34 mouse cellular contexts compared by ENCODE assay signal in the genomic region with DNA sequence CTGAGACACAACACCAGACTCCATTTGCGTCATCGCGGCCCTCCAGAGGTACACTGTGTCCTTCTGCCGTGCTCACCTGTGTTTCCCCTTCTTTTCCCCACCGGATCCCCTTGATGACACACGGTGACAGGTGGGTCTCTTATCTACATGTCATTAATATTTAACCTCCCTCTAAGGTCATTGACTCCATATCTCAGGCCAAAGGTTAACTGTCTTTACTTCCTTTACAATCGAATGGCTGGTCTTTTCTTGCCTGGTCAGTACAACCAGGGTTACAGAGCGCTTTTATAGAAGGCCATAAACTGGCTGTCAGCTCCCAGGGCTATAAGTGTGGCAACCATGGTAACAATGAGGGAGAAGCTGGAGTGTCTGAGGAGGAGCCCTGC. TPM values are rescaled to one million over a fixed set of nuclear protein-coding genes. Genes with fewer than 3 reads are reported as not detected.
DNase-seq lines count a peak whose midpoint lies in the region; ATAC-seq and TF ChIP-seq lines count a peak whose summit lies in the region.
"Had no signal": no experiment of that assay in that cellular context is flagged by ENCODE, and none has a peak within 500 bp of the region (broad histone marks: within the 10 kb centered on the region; RNA-seq: fewer than 3 reads in every experiment).

No protein-coding gene starts in this region.

- peak overlapping the region; percentile 13; the same call in 1 of the 2 replicates for H3K9ac ChIP-seq in liver, adult 2 months (ENCODE audit: low read depth, low read length)
- no peak overlapping the region for H3K9ac ChIP-seq in liver, embryonic 14.5 days (replicated peaks)
- no peak overlapping the region for H3K9ac ChIP-seq in stomach, embryonic 15.5 days
- H3K9ac ChIP-seq: forebrain, embryonic 13.5 days; hindbrain, embryonic 13.5 days; limb, embryonic 15.5 days; midbrain, embryonic 15.5 days had no signal

- H3K9me3 ChIP-seq in liver, embryonic 14.5 days (ENCODE audit: control insufficient read depth, low read length): no peaks in the 10 kb centered on the region
- H3K9me3 ChIP-seq in stomach, embryonic 15.5 days: no peaks in the 10 kb centered on the region
- H3K9me3 ChIP-seq: heart, embryonic 10.5 days; limb, embryonic 10.5 days; limb, embryonic 15.5 days; midbrain, embryonic 15.5 days had no signal

- H3K4me1 ChIP-seq in liver, adult 2 months (ENCODE audit: control insufficient read depth, insufficient read depth, low read length): peaks cover 25% of the 10 kb centered on the region
- no peaks in the 10 kb centered on the region for H3K4me1 ChIP-seq in liver, embryonic 14.5 days (replicated peaks; ENCODE audit: control insufficient read depth in 2 of 2, insufficient read depth in 2 of 2, low read length in 1 of 2)
- H3K4me1 ChIP-seq in stomach, embryonic 15.5 days: 0 out of 2 replicates have a peak, but pooled peaks cover 6% of the 10 kb centered on the region
- H3K4me1 ChIP-seq: forebrain, embryonic 13.5 days; hindbrain, embryonic 13.5 days; limb, embryonic 15.5 days; midbrain, embryonic 15.5 days had no signal

- 20% methylated on average over 8 of the region's 8 CpGs for WGBS in liver, adult 2 months
- 47% methylated on average over 8 of the region's 8 CpGs for WGBS in liver, embryonic 14.5 days (ENCODE audit: insufficient replicate concordance)
- WGBS in stomach, embryonic 15.5 days: 55% methylated on average over 8 of the region's 8 CpGs

- no peaks in the 10 kb centered on the region for H3K27me3 ChIP-seq in liver, adult 2 months (ENCODE audit: control insufficient read depth, insufficient read depth, low read length)
- H3K27me3 ChIP-seq in liver, embryonic 14.5 days (ENCODE audit: control insufficient read depth, insufficient read depth, low read length): no peaks in the 10 kb centered on the region
- H3K27me3 ChIP-seq in stomach, embryonic 15.5 days (replicated peaks): no peaks in the 10 kb centered on the region
- H3K27me3 ChIP-seq: forebrain, embryonic 13.5 days; hindbrain, embryonic 13.5 days; limb, embryonic 15.5 days; midbrain, embryonic 15.5 days had no signal

- H3K4me3 ChIP-seq in liver, adult 2 months (ENCODE audit: insufficient read depth, low read depth, low read length): no peak overlapping the region
- H3K4me3 ChIP-seq in liver, embryonic 14.5 days (ENCODE audit: insufficient read depth in 1 of 2, low read depth in 2 of 2, low read length in 2 of 2): no peak overlapping the region
- H3K4me3 ChIP-seq in stomach, embryonic 15.5 days (replicated peaks): no peak overlapping the region
- H3K4me3 ChIP-seq: forebrain, embryonic 13.5 days; heart, embryonic 10.5 days; hindbrain, embryonic 13.5 days; limb, embryonic 10.5 days; limb, embryonic 15.5 days; midbrain, embryonic 15.5 days had no signal

- H3K4me2 ChIP-seq in liver, embryonic 14.5 days (ENCODE audit: low read depth): no peak overlapping the region
- no peak overlapping the region for H3K4me2 ChIP-seq in stomach, embryonic 15.5 days
- H3K4me2 ChIP-seq: forebrain, embryonic 13.5 days; hindbrain, embryonic 13.5 days; limb, embryonic 15.5 days; midbrain, embryonic 15.5 days had no signal

- H3K79me2 ChIP-seq in liver, adult 2 months (ENCODE audit: control insufficient read depth, insufficient read depth, low read length): no peaks in the 10 kb centered on the region

- H3K27ac ChIP-seq in liver, adult 2 months (replicated peaks; ENCODE audit: insufficient read depth, low read depth, low read length): peak overlapping the region; percentile 86
- no peak overlapping the region for H3K27ac ChIP-seq in liver, embryonic 14.5 days
- peak overlapping the region; percentile 70; the same call in 1 of the 2 replicates for H3K27ac ChIP-seq in stomach, embryonic 15.5 days
- H3K27ac ChIP-seq: forebrain, embryonic 13.5 days; heart, embryonic 10.5 days; hindbrain, embryonic 13.5 days; limb, embryonic 10.5 days; limb, embryonic 15.5 days; midbrain, embryonic 15.5 days had no signal

- DNase-seq in liver, adult 2 months (ENCODE audit: extremely low read depth, low read depth, low spot score): peak; percentile 90
- DNase-seq in liver: no peak
- no peak for DNase-seq in liver, embryonic 14.5 days (ENCODE audit: low read depth in 3 of 3, low spot score in 3 of 3)
- no peak for DNase-seq in gastrocnemius, adult 18-20 months (ENCODE audit: low spot score)
- no peak for DNase-seq in lung, postnatal 14 days
- DNase-seq in natural killer cell, adult 2 months (ENCODE audit: low spot score in 2 of 2): no peak
- no peak for DNase-seq in cerebellum, postnatal 10 days
- DNase-seq: adrenal gland, adult 2 months; cerebellum, adult 2 months; cerebellum, postnatal 25 days; gastrocnemius, postnatal 25 days; heart, adult 11 months; heart, postnatal 4 days; kidney, adult 8-10 months; kidney, postnatal 10 days; layer of hippocampus, adult 9-11 months; lung, postnatal 4 days; right cerebral cortex, adult 18-20 months; thymus, adult 18-20 months; thymus, postnatal 25 days had no signal

- H3K36me3 ChIP-seq in liver, adult 2 months (ENCODE audit: control insufficient read depth, insufficient read depth, low read length): no peaks in the 10 kb centered on the region
- H3K36me3 ChIP-seq in liver, embryonic 14.5 days (replicated peaks; ENCODE audit: control insufficient read depth, insufficient read depth, low read depth): no peaks in the 10 kb centered on the region
- H3K36me3 ChIP-seq in stomach, embryonic 15.5 days: no peaks in the 10 kb centered on the region
- H3K36me3 ChIP-seq: heart, embryonic 10.5 days; hindbrain, embryonic 13.5 days; limb, embryonic 10.5 days; limb, embryonic 15.5 days; midbrain, embryonic 15.5 days had no signal

- no peak for TF ChIP-seq CTCF in liver, adult 2 months (IDR thresholded peaks at IDR 0.05; ENCODE audit: low read depth, low read length)
- no peak for TF ChIP-seq CTCF in liver, embryonic 14.5 days (IDR thresholded peaks at IDR 0.05; ENCODE audit: low read depth)

- peak; percentile 43; the same call in 1 of the 2 replicates for ATAC-seq in liver, embryonic 14.5 days (ENCODE audit: insufficient read depth)
- ATAC-seq in stomach, embryonic 15.5 days (ENCODE audit: insufficient read depth, low FRiP score, low read depth): peak; percentile 59; the same call in 1 of the 2 replicates
- ATAC-seq: activated CD4-positive, CD25-positive, alpha-beta regulatory T cell, adult 4 months; forebrain, embryonic 13.5 days; midbrain, embryonic 15.5 days had no signal

- no peak for TF ChIP-seq EP300 in liver, embryonic 14.5 days (IDR thresholded peaks at IDR 0.05; ENCODE audit: low read depth)

- TF ChIP-seq POLR2A in liver, adult 2 months (IDR thresholded peaks at IDR 0.05; ENCODE audit: extremely low read depth, insufficient read depth, low read length): no peak

RNA-seq across cellular contexts. Expression of a gene that starts 6.7 kb away (rescaled TPM):
- total RNA-seq in liver, adult 2 months (2014; rRNA removed): under 0.01 and 0.46 TPM in 2 replicates
- 0.09 and 0.12 TPM in 2 replicates for polyA plus RNA-seq in liver, adult 2 months (2012; rRNA removed)
- 0.03 and 0.06 TPM in 2 replicates for polyA plus RNA-seq in liver, embryonic 14.5 days (2012; rRNA removed)
- 0.04 TPM in 1 of 2 replicates, not detected in the other for polyA plus RNA-seq in liver, embryonic 14.5 days (2014; fragmentation: Nextera tagmentation; extraction: Ambion mirVana)
- polyA plus RNA-seq in stomach, embryonic 15.5 days (2015; fragmentation: Nextera tagmentation; extraction: Ambion mirVana): 0.58 and 1.1 TPM in 2 replicates
- total RNA-seq in gastrocnemius, adult 18-20 months (2021): 10 to 100 TPM; 70.5 to 78.3 TPM
- total RNA-seq: megakaryocyte-erythroid progenitor cell, adult 5-6 weeks had no signal
- polyA plus RNA-seq: activated CD4-positive, CD25-positive, alpha-beta regulatory T cell, adult 4 months; heart, embryonic 10.5 days had no signal

RNA-seq across cellular contexts. Expression of a gene that starts 24.8 kb away (rescaled TPM):
- 1.4 and 1.7 TPM in 2 replicates for total RNA-seq in liver, adult 2 months (2014; rRNA removed)
- polyA plus RNA-seq in liver, adult 2 months (2012; rRNA removed): 4.1 and 4.5 TPM in 2 replicates
- 0.98 and 1.3 TPM in 2 replicates for polyA plus RNA-seq in liver, embryonic 14.5 days (2012; rRNA removed)
- 0.36 and 0.54 TPM in 2 replicates for polyA plus RNA-seq in liver, embryonic 14.5 days (2014; fragmentation: Nextera tagmentation; extraction: Ambion mirVana)
- polyA plus RNA-seq in stomach, embryonic 15.5 days (2015; fragmentation: Nextera tagmentation; extraction: Ambion mirVana): 2.0 and 2.8 TPM in 2 replicates
- total RNA-seq in gastrocnemius, adult 18-20 months (2021): not detected
- total RNA-seq: CH12.LX; megakaryocyte-erythroid progenitor cell, adult 5-6 weeks; neutrophil, adult 5-6 weeks had no signal
- polyA plus RNA-seq: activated CD4-positive, CD25-positive, alpha-beta regulatory T cell, adult 4 months; cerebellum, adult 2 months; embryonic facial prominence, embryonic 11.5 days; forebrain, embryonic 13.5 days; heart, embryonic 16.5 days; hindbrain, embryonic 13.5 days; limb, embryonic 10.5 days; midbrain, embryonic 15.5 days; neural tube, embryonic 11.5 days had no signal
